Mouse (Mus musculus) stomach, postnatal 0 days (tissue): ENCODE measurements around the gene Mgat4a.

Experiments
- CTCF ChIP-seq: IDR thresholded peaks from 2 replicates; pipeline ENCODE4 v1.5.1; 2016; ENCODE audit warnings: antibody characterized with exemption, low read depth, mild to moderate bottlenecking, moderate library complexity
- EP300 ChIP-seq: optimal IDR thresholded peaks from 2 replicates; pipeline ENCODE3; 2016; ENCODE audit warnings: antibody characterized with exemption

- no peak for TF ChIP-seq CTCF
- TF ChIP-seq EP300, result no peak
Observed at GRCm38 (mm10) chr1:37469007-37469406, 71.8 kb downstream of the Mgat4a start.
